Mouse (Mus musculus): ENCODE data around the gene Mgp. TPM values are rescaled to one million over a fixed set of nuclear protein-coding genes. Genes with fewer than 3 reads are reported as not detected.

The Mgp gene
- 3,073 and 5,313 TPM in 2 replicates for polyA plus RNA-seq (2012; rRNA removed)

- TF ChIP-seq POLR2A (IDR thresholded peaks at IDR 0.05; ENCODE audit: borderline replicate concordance, extremely low read depth, low read depth, low read length): peak; percentile 98
- no peak for TF ChIP-seq CTCF (IDR thresholded peaks at IDR 0.05; ENCODE audit: insufficient read depth, low read length)
- 25% methylated on average over 9 of the region's 9 CpGs for WGBS
- DNase-seq: peak; percentile 26
- Histone ChIP-seq H3K4me3 (replicated peaks; ENCODE audit: extremely low read depth, low read depth, low read length) (peak within 1 kb of the TSS; percentile 66), H3K4me1 (ENCODE audit: control insufficient read depth, insufficient read depth, low read length) (no peaks in the 10 kb centered on the region)
Measured at GRCm38 (mm10) chr6:136875670-136876069, at the start of gene Mgp. Gene Mgp (minus strand): TSS chr6:136875823.

- DNase-seq: no peak
- Histone ChIP-seq H3K4me1 (ENCODE audit: control insufficient read depth, insufficient read depth, low read length) (no peaks in the 10 kb centered on the region), H3K4me3 (replicated peaks; ENCODE audit: extremely low read depth, low read depth, low read length) (no peak overlapping the region)
- WGBS: 50% methylated on average over 8 of the region's 8 CpGs
- TF ChIP-seq CTCF (IDR thresholded peaks at IDR 0.05; ENCODE audit: insufficient read depth, low read length) (no peak), POLR2A (IDR thresholded peaks at IDR 0.05; ENCODE audit: borderline replicate concordance, extremely low read depth, low read depth, low read length) (no peak)
Measured at GRCm38 (mm10) chr6:136925049-136925448, 49.4 kb upstream of the Mgp start.

GRCm38 (mm10) chr6:136923532-136923931, 47.9 kb upstream of the Mgp start, which contains the start of gene Pde6h:
Gene Pde6h (plus strand): TSS chr6:136923832.
- Histone ChIP-seq H3K4me3 (replicated peaks; ENCODE audit: extremely low read depth, low read depth, low read length) (no peak within 1 kb of the TSS), H3K4me1 (ENCODE audit: control insufficient read depth, insufficient read depth, low read length) (no peaks in the 10 kb centered on the region)
- WGBS: 86% methylated on average over 8 of the region's 8 CpGs
- no peak for DNase-seq
- no peak for TF ChIP-seq POLR2A (IDR thresholded peaks at IDR 0.05; ENCODE audit: borderline replicate concordance, extremely low read depth, low read depth, low read length)
- TF ChIP-seq CTCF (IDR thresholded peaks at IDR 0.05; ENCODE audit: insufficient read depth, low read length): no peak

GRCm38 (mm10) chr6:136922871-136923270, 47.2 kb upstream of the Mgp start:
- no peak for TF ChIP-seq POLR2A (IDR thresholded peaks at IDR 0.05; ENCODE audit: borderline replicate concordance, extremely low read depth, low read depth, low read length)
- no peak for TF ChIP-seq CTCF (IDR thresholded peaks at IDR 0.05; ENCODE audit: insufficient read depth, low read length)
- no peaks in the 10 kb centered on the region for H3K4me1 ChIP-seq (ENCODE audit: control insufficient read depth, insufficient read depth, low read length)
- DNase-seq: no peak
- WGBS: 92% methylated on average over 7 of the region's 7 CpGs
- H3K4me3 ChIP-seq (replicated peaks; ENCODE audit: extremely low read depth, low read depth, low read length): no peak overlapping the region

GRCm38 (mm10) chr6:136922080-136922479, 46.5 kb upstream of the Mgp start, which contains the start of gene Erp27:
Gene Erp27 (minus strand): TSS chr6:136922180.
- TF ChIP-seq CTCF (IDR thresholded peaks at IDR 0.05; ENCODE audit: insufficient read depth, low read length) (no peak), POLR2A (IDR thresholded peaks at IDR 0.05; ENCODE audit: borderline replicate concordance, extremely low read depth, low read depth, low read length) (no peak)
- Histone ChIP-seq H3K4me3 (replicated peaks; ENCODE audit: extremely low read depth, low read depth, low read length) (no peak within 1 kb of the TSS), H3K4me1 (ENCODE audit: control insufficient read depth, insufficient read depth, low read length) (no peaks in the 10 kb centered on the region)
- WGBS: 55% methylated on average over 5 of the region's 5 CpGs
- no peak for DNase-seq

GRCm38 (mm10) chr6:136921601-136922000, 46.0 kb upstream of the Mgp start:
- TF ChIP-seq CTCF (IDR thresholded peaks at IDR 0.05; ENCODE audit: insufficient read depth, low read length): no peak
- DNase-seq: no peak
- 78% methylated on average over 7 of the region's 7 CpGs for WGBS
- no peak overlapping the region for H3K4me3 ChIP-seq (replicated peaks; ENCODE audit: extremely low read depth, low read depth, low read length)
- H3K4me1 ChIP-seq (ENCODE audit: control insufficient read depth, insufficient read depth, low read length): no peaks in the 10 kb centered on the region

GRCm38 (mm10) chr6:136920320-136921257, 45.0 kb upstream of the Mgp start:
- DNase-seq: peak; percentile 65
- no peaks in the 10 kb centered on the region for H3K4me1 ChIP-seq (ENCODE audit: control insufficient read depth, insufficient read depth, low read length)
- WGBS: 31% methylated on average over 16 of the region's 16 CpGs
- no peak overlapping the region for H3K4me3 ChIP-seq (replicated peaks; ENCODE audit: extremely low read depth, low read depth, low read length)
- TF ChIP-seq CTCF (IDR thresholded peaks at IDR 0.05; ENCODE audit: insufficient read depth, low read length) (0 out of 2 replicates have a peak, but pooled peaks have one; percentile 17), POLR2A (IDR thresholded peaks at IDR 0.05; ENCODE audit: borderline replicate concordance, extremely low read depth, low read depth, low read length) (no peak)

- WGBS: 22% methylated on average over 2 of the region's 2 CpGs
- TF ChIP-seq CTCF (IDR thresholded peaks at IDR 0.05; ENCODE audit: insufficient read depth, low read length) (no peak), POLR2A (IDR thresholded peaks at IDR 0.05; ENCODE audit: borderline replicate concordance, extremely low read depth, low read depth, low read length) (no peak)
Measured at GRCm38 (mm10) chr6:136917885-136918284, 42.3 kb upstream of the Mgp start.

GRCm38 (mm10) chr6:136915721-136916395, 40.2 kb upstream of the Mgp start:
- no peak for DNase-seq
- TF ChIP-seq CTCF (IDR thresholded peaks at IDR 0.05; ENCODE audit: insufficient read depth, low read length) (no peak), POLR2A (IDR thresholded peaks at IDR 0.05; ENCODE audit: borderline replicate concordance, extremely low read depth, low read depth, low read length) (no peak)
- 69% methylated on average over 8 of the region's 8 CpGs for WGBS
- Histone ChIP-seq H3K4me3 (replicated peaks; ENCODE audit: extremely low read depth, low read depth, low read length) (no peak overlapping the region), H3K4me1 (ENCODE audit: control insufficient read depth, insufficient read depth, low read length) (no peaks in the 10 kb centered on the region; the same call in 1 of the 2 replicates)

More at GRCm38 (mm10) chr6:136917885-136918284, 42.3 kb upstream of the Mgp start:
- Histone ChIP-seq H3K4me1 (ENCODE audit: control insufficient read depth, insufficient read depth, low read length) (no peaks in the 10 kb centered on the region; the same call in 1 of the 2 replicates), H3K4me3 (replicated peaks; ENCODE audit: extremely low read depth, low read depth, low read length) (no peak overlapping the region)
- no peak for DNase-seq
